Mouse (Mus musculus) myocyte (in vitro differentiated cells): ENCODE measurements around the gene Cipc. TPM values are rescaled to one million over a fixed set of nuclear protein-coding genes. Genes with fewer than 3 reads are reported as not detected.
A peak's percentile ranks its signal among the peaks of the same experiment; 100 is the strongest.

Source experiments
- H3K27me3 ChIP-seq: one replicate; pipeline ENCODE4 v1.6.1; 2011; ENCODE audit not compliant: control insufficient read depth, insufficient read depth, insufficient read length
- H3K36me3 ChIP-seq: one replicate; pipeline ENCODE4 v1.6.1; 2011; ENCODE audit not compliant: control insufficient read depth, insufficient read depth
- H3K4me2 ChIP-seq: one replicate; pipeline ENCODE4 v1.6.1; 2011; ENCODE audit warnings: low read depth, control low read depth
- H3K4me3 ChIP-seq: one replicate; pipeline ENCODE4 v1.5.1; 2011; ENCODE audit warnings: mild to moderate bottlenecking, control low read depth, moderate library complexity
- H3K79me2 ChIP-seq: one replicate; pipeline ENCODE4 v1.6.1; 2011; ENCODE audit not compliant: control insufficient read depth, insufficient read depth
- H3ac ChIP-seq: one replicate; pipeline ENCODE4 v1.6.1; 2011; ENCODE audit not compliant: control insufficient read depth, insufficient read length
- CEBPB ChIP-seq: IDR thresholded peaks from 2 replicates; pipeline ENCODE4 v1.6.1; 2011; ENCODE audit warnings: mild to moderate bottlenecking, moderate library complexity; ENCODE audit not compliant: poor library complexity, insufficient read depth, severe bottlenecking
- E2F4 ChIP-seq: IDR thresholded peaks from one replicate; pipeline ENCODE4 v1.6.1; 2011; ENCODE audit warnings: mild to moderate bottlenecking, control low read depth, moderate library complexity; ENCODE audit not compliant: insufficient read depth
- MAX ChIP-seq: IDR thresholded peaks from one replicate; pipeline ENCODE4 v1.6.1; 2011; ENCODE audit warnings: low read depth, mild to moderate bottlenecking, control low read depth
- MYOD1 ChIP-seq, 3 experiments: IDR thresholded peaks; one replicate each; pipeline ENCODE4 v1.6.1; 2011; ENCODE audit warnings: control low read depth in 2 of 3, low read depth in 2 of 3, mild to moderate bottlenecking in 2 of 3, moderate library complexity in 1 of 3; ENCODE audit not compliant: insufficient read length in 2 of 3, control insufficient read depth in 1 of 3
- MYOG ChIP-seq, 3 experiments: IDR thresholded peaks; one replicate each; pipeline ENCODE4 v1.6.1; 2011; ENCODE audit warnings: control low read depth in 2 of 3, low read depth in 2 of 3, mild to moderate bottlenecking in 2 of 3; ENCODE audit not compliant: insufficient read length in 2 of 3, control insufficient read depth in 1 of 3, insufficient read depth in 1 of 3
- POLR2A ChIP-seq: IDR thresholded peaks from one replicate; pipeline ENCODE4 v1.6.1; 2011; ENCODE audit warnings: low read depth, mild to moderate bottlenecking, control low read depth, moderate library complexity; ENCODE audit not compliant: insufficient read length
- POLR2AphosphoS2 ChIP-seq: IDR thresholded peaks from one replicate; pipeline ENCODE4 v1.6.1; 2011; ENCODE audit warnings: low read depth, control low read depth; ENCODE audit not compliant: insufficient read length
- REST ChIP-seq: IDR thresholded peaks from one replicate; pipeline ENCODE4 v1.6.1; 2011; ENCODE audit warnings: mild to moderate bottlenecking, control low read depth, moderate library complexity; ENCODE audit not compliant: insufficient read depth, insufficient read length
- SRF ChIP-seq: IDR thresholded peaks from one replicate; pipeline ENCODE4 v1.6.1; 2011; ENCODE audit warnings: low read depth; ENCODE audit not compliant: control insufficient read depth, insufficient read length
- TCF12 ChIP-seq: IDR thresholded peaks from one replicate; pipeline ENCODE4 v1.6.1; 2011; ENCODE audit warnings: mild to moderate bottlenecking, control low read depth; ENCODE audit not compliant: poor library complexity, insufficient read depth, severe bottlenecking
- TCF3 ChIP-seq: IDR thresholded peaks from one replicate; pipeline ENCODE4 v1.6.1; 2011; ENCODE audit warnings: low read depth, control low read depth; ENCODE audit not compliant: insufficient read length
- USF1 ChIP-seq: IDR thresholded peaks from one replicate; pipeline ENCODE4 v1.6.1; 2011; ENCODE audit warnings: low read depth, mild to moderate bottlenecking, control low read depth, moderate library complexity
- polyA plus RNA-seq: library from polyadenylated mRNA; unstranded; fragments of >200 nt; fragmentation: generic; extraction: Trizol; gene quantifications from one replicate; pipeline ENCODE4 v1.2.1, GENCODE M21; 2012; ENCODE audit warnings: missing spikeins

The Cipc gene
- polyA plus RNA-seq, 1 experiment, result 14.7 TPM

- Histone ChIP-seq H3K4me2 (no peak overlapping the region), H3K4me3 (no peak overlapping the region)
Measured at GRCm38 (mm10) chr12:86989378-86989777, 42.5 kb downstream of the Cipc start.

GRCm38 (mm10) chr12:86989890-86990754 lies 43.3 kb downstream of the Cipc start, which contains the start of gene Zdhhc22:
Zdhhc22 (minus strand) TSS chr12:86990430.
- Histone ChIP-seq H3ac (no peak within 1 kb of the TSS), H3K27me3 (peaks cover 56% of the 10 kb centered on the region), H3K36me3 (no peaks in the 10 kb centered on the region), H3K79me2 (no peaks in the 10 kb centered on the region), H3K4me2 (no peak within 1 kb of the TSS), H3K4me3 (no peak within 1 kb of the TSS)
- TF ChIP-seq TCF3 (no peak), MYOD1 (IDR thresholded peaks at IDR 0.05; ENCODE audit: control insufficient read depth in 1 of 3, insufficient read length in 2 of 3, low read depth in 2 of 3) (no peak), MYOG (IDR thresholded peaks at IDR 0.05; ENCODE audit: control insufficient read depth in 1 of 3, insufficient read depth in 1 of 3, insufficient read length in 2 of 3, low read depth in 2 of 3) (no peak), CEBPB (no peak), MAX (no peak), POLR2AphosphoS2 (no peak), REST (peak; percentile 64), TCF12 (no peak)

More at GRCm38 (mm10) chr12:86989378-86989777, 42.5 kb downstream of the Cipc start:
- Histone ChIP-seq H3K79me2 (no peaks in the 10 kb centered on the region), H3K27me3 (peaks cover 56% of the 10 kb centered on the region), H3ac (no peak overlapping the region), H3K36me3 (no peaks in the 10 kb centered on the region)
- no peak for TF ChIP-seq MYOD1 (IDR thresholded peaks at IDR 0.05; ENCODE audit: control insufficient read depth in 1 of 3, insufficient read length in 2 of 3, low read depth in 2 of 3)
- TF ChIP-seq SRF, result no peak
- TF ChIP-seq E2F4, result no peak
- no peak for TF ChIP-seq TCF12
- no peak for TF ChIP-seq MAX
- TF ChIP-seq CEBPB, result no peak
- no peak for TF ChIP-seq TCF3

- Histone ChIP-seq H3K36me3 (no peaks in the 10 kb centered on the region), H3K4me2 (no peak overlapping the region), H3ac (no peak overlapping the region), H3K4me3 (no peak overlapping the region), H3K27me3 (peaks cover 56% of the 10 kb centered on the region), H3K79me2 (no peaks in the 10 kb centered on the region)
- TF ChIP-seq CEBPB, result no peak
- TF ChIP-seq POLR2AphosphoS2, result no peak
- TF ChIP-seq MYOG (IDR thresholded peaks at IDR 0.05; ENCODE audit: control insufficient read depth in 1 of 3, insufficient read depth in 1 of 3, insufficient read length in 2 of 3, low read depth in 2 of 3), result no peak
- no peak for TF ChIP-seq SRF
- TF ChIP-seq USF1, result no peak
- TF ChIP-seq TCF12, result no peak
- TF ChIP-seq E2F4, result no peak
- no peak for TF ChIP-seq REST
- no peak for TF ChIP-seq MYOD1 (IDR thresholded peaks at IDR 0.05; ENCODE audit: control insufficient read depth in 1 of 3, insufficient read length in 2 of 3, low read depth in 2 of 3)
- TF ChIP-seq TCF3, result no peak
- no peak for TF ChIP-seq POLR2A
- no peak for TF ChIP-seq MAX
Measured at GRCm38 (mm10) chr12:86990755-86991110, 43.9 kb downstream of the Cipc start.

- Histone ChIP-seq H3K79me2 (no peaks in the 10 kb centered on the region), H3K27me3 (peaks cover 32% of the 10 kb centered on the region), H3ac (no peak overlapping the region), H3K4me3 (no peak overlapping the region), H3K4me2 (no peak overlapping the region), H3K36me3 (no peaks in the 10 kb centered on the region)
- TF ChIP-seq REST (peak; percentile 100), TCF3 (no peak)
Measured at GRCm38 (mm10) chr12:86994166-86994565, 47.3 kb downstream of the Cipc start.

- no peak for TF ChIP-seq POLR2AphosphoS2
- no peak for TF ChIP-seq E2F4
- TF ChIP-seq REST, result no peak
- TF ChIP-seq TCF3, result no peak
- no peak for TF ChIP-seq TCF12
- no peak for TF ChIP-seq POLR2A
- TF ChIP-seq USF1, result no peak
- TF ChIP-seq MAX, result no peak
- no peak for TF ChIP-seq CEBPB
- no peak for TF ChIP-seq MYOD1 (IDR thresholded peaks at IDR 0.05; ENCODE audit: control insufficient read depth in 1 of 3, insufficient read length in 2 of 3, low read depth in 2 of 3)
- no peak for TF ChIP-seq SRF
- no peak for TF ChIP-seq MYOG (IDR thresholded peaks at IDR 0.05; ENCODE audit: control insufficient read depth in 1 of 3, insufficient read depth in 1 of 3, insufficient read length in 2 of 3, low read depth in 2 of 3)
- no peak overlapping the region for H3ac ChIP-seq
- H3K79me2 ChIP-seq, result no peaks in the 10 kb centered on the region
- H3K27me3 ChIP-seq, result peaks cover 28% of the 10 kb centered on the region
- no peak overlapping the region for H3K4me2 ChIP-seq
- no peaks in the 10 kb centered on the region for H3K36me3 ChIP-seq
- H3K4me3 ChIP-seq, result no peak overlapping the region
Measured at GRCm38 (mm10) chr12:86994776-86995175, 47.9 kb downstream of the Cipc start.
